Mouse (Mus musculus) adrenal gland, adult 8-10 months (tissue): ENCODE measurements at regions not wholly inside any gene's neighbourhood (a gene's known extent, or its start where the extent isn't known, plus 50 kb on each side); places are given as distances from the start of the nearest gene placed in this dataset.
A peak's percentile ranks its signal among the peaks of the same experiment; 100 is the strongest.

Experiments used
- DNase-seq: peaks from one replicate; pipeline ENCODE4 v3.0.0; 2022

- peak; percentile 1 for DNase-seq
Observed at GRCm38 (mm10) chr7:93424717-93425116, 345.1 kb downstream of the Fam181b start.

- no peak for DNase-seq
Observed at GRCm38 (mm10) chr7:93435034-93435433, 355.4 kb downstream of the Fam181b start.

DNA sequence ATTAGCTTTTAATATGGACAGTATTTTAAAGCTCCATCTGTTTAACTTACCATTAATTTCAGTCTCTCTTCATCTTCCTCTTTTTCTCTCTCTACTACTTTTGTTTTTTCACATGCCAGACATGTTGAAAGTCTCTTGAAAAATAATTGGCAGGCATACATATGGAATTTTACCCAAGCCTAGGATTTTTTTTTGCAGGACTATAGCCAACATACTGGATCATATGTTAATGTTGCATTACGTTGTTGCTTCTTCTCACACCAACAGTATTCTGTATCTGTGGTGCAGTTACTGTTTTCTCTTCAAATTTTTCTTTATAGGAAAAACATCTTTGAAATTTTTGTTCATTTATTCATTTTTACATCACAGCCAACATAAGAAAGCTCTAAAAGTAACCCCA lies 374.4 kb downstream of the Fam181b start:
- no peak for DNase-seq

- no peak for DNase-seq
Observed at GRCm38 (mm10) chr7:93463377-93463776, 383.7 kb downstream of the Fam181b start.

- DNase-seq = no peak
Observed at GRCm38 (mm10) chr7:93473371-93473770, 393.7 kb downstream of the Fam181b start.

DNA sequence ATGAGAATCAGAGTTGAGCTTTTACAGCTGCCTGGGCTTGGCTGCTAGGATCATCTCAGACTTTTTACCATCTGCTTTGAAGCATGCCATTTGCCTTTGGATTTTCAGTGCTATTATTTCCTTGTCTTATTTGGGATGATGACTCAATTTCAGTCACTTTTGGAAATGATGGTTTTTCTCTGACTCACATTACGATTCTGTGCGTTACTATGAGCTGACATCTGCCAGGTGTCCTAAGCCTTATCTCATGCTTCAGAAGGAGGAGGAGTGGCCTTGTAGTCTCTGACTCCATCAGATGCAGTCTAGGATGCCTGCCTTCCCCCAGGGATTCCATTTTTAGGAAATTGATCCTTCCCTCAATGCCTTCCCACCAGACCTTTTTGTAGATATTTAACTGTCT lies 431.0 kb downstream of the Fam181b start:
- no peak for DNase-seq

DNA sequence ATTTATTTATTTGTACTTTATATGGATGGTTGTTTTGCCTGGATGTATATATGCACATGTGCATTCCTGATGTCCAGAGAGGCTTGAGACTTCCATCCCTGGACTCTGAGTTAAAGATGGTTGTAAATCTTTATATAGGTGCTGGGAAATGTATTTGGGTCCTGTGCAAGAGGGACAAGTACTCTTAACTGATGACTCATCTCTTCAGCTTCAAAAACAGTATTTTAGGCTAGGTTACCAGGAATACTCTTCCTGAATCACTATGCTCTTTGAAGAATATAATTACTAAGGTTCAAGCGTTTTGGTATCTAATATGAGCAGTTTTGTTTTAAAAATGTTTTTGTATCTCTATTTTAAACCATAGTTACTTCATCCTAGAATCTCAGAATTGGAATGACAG lies 431.6 kb downstream of the Fam181b start:
- DNase-seq = no peak

DNA sequence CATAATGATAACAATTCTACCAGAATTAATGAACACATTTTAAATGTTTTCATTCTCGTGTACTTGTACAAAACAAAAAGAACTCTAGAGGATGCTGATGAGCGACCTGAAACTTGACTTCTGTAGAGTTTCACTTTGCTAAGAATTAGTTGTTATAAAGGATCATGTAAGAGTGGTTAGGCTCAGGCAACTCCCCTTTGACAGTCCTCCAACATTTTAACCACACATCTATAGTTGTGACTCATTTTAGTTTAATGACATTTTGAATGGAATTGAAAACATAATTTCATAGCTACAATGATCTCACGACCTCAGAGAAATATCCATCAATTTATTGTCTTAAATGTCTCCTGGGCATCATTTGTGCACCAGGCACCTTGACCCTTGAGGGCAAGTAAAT lies 479.5 kb downstream of the Fam181b start:
- no peak for DNase-seq

- no peak for DNase-seq
Observed at GRCm38 (mm10) chr7:93577523-93577922, 497.9 kb downstream of the Fam181b start.

- DNase-seq = peak; percentile 5
Observed at GRCm38 (mm10) chr7:93587121-93587520, 507.5 kb downstream of the Fam181b start.

GRCm38 (mm10) chr7:93588088-93588487 lies 508.4 kb downstream of the Fam181b start:
- peak; percentile 2 for DNase-seq
